Mouse (Mus musculus) kidney, embryonic 15.5 days (tissue): ENCODE measurements around the gene Disp3. TPM values are rescaled to one million over a fixed set of nuclear protein-coding genes. Genes with fewer than 3 reads are reported as not detected.
A peak's percentile ranks its signal among the peaks of the same experiment; 100 is the strongest.

Source experiments
- ATAC-seq: fragments of 200-750 bp; cut with Nextera tagmentation; replicated peaks from 2 replicates; pipeline ENCODE4 v1.8.0; 2017; ENCODE audit warnings: moderate TSS enrichment; ENCODE audit not compliant: low FRiP score
- H3K27ac ChIP-seq: fragments of 300-500 bp; sonication (generic); 2 replicates; pipeline ENCODE4 v1.5.1; 2015; ENCODE audit warnings: mild to moderate bottlenecking, inconsistent platforms
- H3K27me3 ChIP-seq: fragments of 300-500 bp; sonication (generic); 2 replicates; pipeline ENCODE4 v1.6.1; 2015; ENCODE audit warnings: inconsistent platforms
- H3K36me3 ChIP-seq: fragments of 300-500 bp; sonication (generic); 2 replicates; pipeline ENCODE4 v1.6.1; 2015; ENCODE audit warnings: inconsistent platforms
- H3K4me1 ChIP-seq: fragments of 300-500 bp; sonication (generic); 2 replicates; pipeline ENCODE4 v1.6.1; 2015; ENCODE audit warnings: inconsistent platforms
- H3K4me2 ChIP-seq: fragments of 300-500 bp; sonication (generic); 2 replicates; pipeline ENCODE4 v1.6.1; 2015; ENCODE audit warnings: moderate library complexity, mild to moderate bottlenecking, inconsistent platforms
- H3K4me3 ChIP-seq: fragments of 300-500 bp; sonication (generic); replicated peaks from 2 replicates; pipeline ENCODE4 v1.5.1; 2015; ENCODE audit warnings: mild to moderate bottlenecking, inconsistent platforms
- H3K9ac ChIP-seq: fragments of 300-500 bp; sonication (generic); 2 replicates; pipeline ENCODE4 v1.6.1; 2015; ENCODE audit warnings: mild to moderate bottlenecking, inconsistent platforms
- H3K9me3 ChIP-seq: fragments of 300-500 bp; sonication (generic); replicated peaks from 2 replicates; pipeline ENCODE4 v1.6.1; 2016; ENCODE audit warnings: inconsistent platforms
- WGBS: fragments of 180-500 bp; shearing (Covaris S2); methylation state at CpG from one replicate; pipeline ENCODE4 v1.1.7; 2015; ENCODE audit warnings: mixed read lengths; 5-methylcytosine and 5-hydroxymethylcytosine counted together
- polyA plus RNA-seq: library from polyadenylated mRNA; unstranded; fragments of >200 nt; fragmentation: Nextera tagmentation; extraction: Ambion mirVana; gene quantifications from 2 replicates; pipeline ENCODE4 v1.2.1, GENCODE M21; 2015

Disp3 gene
- polyA plus RNA-seq, 1 experiment from 2014 or later, result 0.19 TPM

GRCm38 (mm10) chr4:148238919-148239318, 48.8 kb downstream of the Disp3 start:
- no peak overlapping the region for H3K4me2 ChIP-seq
- H3K4me1 ChIP-seq, result 0 out of 2 replicates have a peak, but pooled peaks cover 5% of the 10 kb centered on the region
- no peak overlapping the region for H3K4me3 ChIP-seq
- WGBS, result 61% methylated on average over 6 of the region's 6 CpGs
- no peak overlapping the region for H3K9ac ChIP-seq
- no peaks in the 10 kb centered on the region for H3K27me3 ChIP-seq
- H3K27ac ChIP-seq, result no peak overlapping the region
- H3K36me3 ChIP-seq, result no peaks in the 10 kb centered on the region
- no peak for ATAC-seq
- no peaks in the 10 kb centered on the region for H3K9me3 ChIP-seq

- no peaks in the 10 kb centered on the region for H3K9me3 ChIP-seq
- H3K27ac ChIP-seq, result no peak overlapping the region
- H3K27me3 ChIP-seq, result no peaks in the 10 kb centered on the region
- no peak overlapping the region for H3K4me2 ChIP-seq
- WGBS, result 37% methylated on average over 9 of the region's 9 CpGs
- no peak overlapping the region for H3K4me3 ChIP-seq
- peak; percentile 49; the same call in 1 of the 2 replicates for ATAC-seq
- no peaks in the 10 kb centered on the region for H3K36me3 ChIP-seq
- H3K4me1 ChIP-seq, result 0 out of 2 replicates have a peak, but pooled peaks cover 5% of the 10 kb centered on the region
- no peak overlapping the region for H3K9ac ChIP-seq
Measured at GRCm38 (mm10) chr4:148238218-148238617, 49.5 kb downstream of the Disp3 start.

- Histone ChIP-seq H3K27ac (no peak overlapping the region), H3K9ac (no peak overlapping the region), H3K4me1 (0 out of 2 replicates have a peak, but pooled peaks cover 5% of the 10 kb centered on the region), H3K9me3 (no peaks in the 10 kb centered on the region), H3K4me3 (no peak overlapping the region), H3K4me2 (no peak overlapping the region), H3K27me3 (no peaks in the 10 kb centered on the region), H3K36me3 (no peaks in the 10 kb centered on the region)
- 79% methylated on average over 8 of the region's 8 CpGs for WGBS
- ATAC-seq, result no peak
Measured at GRCm38 (mm10) chr4:148236664-148237063, 51.1 kb downstream of the Disp3 start.

- 87% methylated on average over 9 of the region's 9 CpGs for WGBS
Measured at GRCm38 (mm10) chr4:148233061-148233460, 54.7 kb downstream of the Disp3 start.

GRCm38 (mm10) chr4:148232615-148233014, 55.1 kb downstream of the Disp3 start:
- no peaks in the 10 kb centered on the region for H3K27me3 ChIP-seq
- 0 out of 2 replicates have a peak, but pooled peaks cover 2% of the 10 kb centered on the region for H3K4me1 ChIP-seq
- H3K27ac ChIP-seq, result no peak overlapping the region
- no peak overlapping the region for H3K4me2 ChIP-seq
- no peak overlapping the region for H3K4me3 ChIP-seq
- no peaks in the 10 kb centered on the region for H3K9me3 ChIP-seq
- WGBS, result 58% methylated on average over 10 of the region's 10 CpGs
- ATAC-seq, result no peak
- H3K36me3 ChIP-seq, result no peaks in the 10 kb centered on the region
- no peak overlapping the region for H3K9ac ChIP-seq

More at GRCm38 (mm10) chr4:148233061-148233460, 54.7 kb downstream of the Disp3 start:
- Histone ChIP-seq H3K27me3 (no peaks in the 10 kb centered on the region), H3K4me1 (0 out of 2 replicates have a peak, but pooled peaks cover 5% of the 10 kb centered on the region), H3K27ac (no peak overlapping the region), H3K4me2 (no peak overlapping the region), H3K9me3 (no peaks in the 10 kb centered on the region), H3K36me3 (no peaks in the 10 kb centered on the region), H3K4me3 (no peak overlapping the region), H3K9ac (no peak overlapping the region)
- ATAC-seq, result no peak

GRCm38 (mm10) chr4:148232124-148232523, 55.6 kb downstream of the Disp3 start:
- Histone ChIP-seq H3K4me3 (no peak overlapping the region), H3K36me3 (no peaks in the 10 kb centered on the region), H3K4me1 (no peaks in the 10 kb centered on the region), H3K9ac (no peak overlapping the region), H3K4me2 (no peak overlapping the region), H3K27me3 (0 out of 2 replicates have a peak, but pooled peaks cover 4% of the 10 kb centered on the region), H3K27ac (no peak overlapping the region), H3K9me3 (no peaks in the 10 kb centered on the region)
- ATAC-seq, result no peak
- 65% methylated on average over 4 of the region's 4 CpGs for WGBS

GRCm38 (mm10) chr4:148229646-148230045, 58.1 kb downstream of the Disp3 start:
- H3K36me3 ChIP-seq, result no peaks in the 10 kb centered on the region
- no peaks in the 10 kb centered on the region for H3K4me1 ChIP-seq
- H3K9me3 ChIP-seq, result no peaks in the 10 kb centered on the region
- ATAC-seq, result peak; percentile 66; the same call in 1 of the 2 replicates
- H3K9ac ChIP-seq, result no peak overlapping the region
- no peak overlapping the region for H3K4me3 ChIP-seq
- WGBS, result 8% methylated on average over 16 of the region's 16 CpGs
- H3K27ac ChIP-seq, result no peak overlapping the region
- no peak overlapping the region for H3K4me2 ChIP-seq
- H3K27me3 ChIP-seq, result 0 out of 2 replicates have a peak, but pooled peaks cover 6% of the 10 kb centered on the region

GRCm38 (mm10) chr4:148222983-148223382, 64.8 kb downstream of the Disp3 start:
- Histone ChIP-seq H3K4me1 (peaks cover 3% of the 10 kb centered on the region; the same call in 1 of the 2 replicates), H3K36me3 (no peaks in the 10 kb centered on the region), H3K27ac (no peak overlapping the region), H3K9me3 (no peaks in the 10 kb centered on the region), H3K27me3 (peaks cover 45% of the 10 kb centered on the region), H3K4me3 (no peak overlapping the region), H3K4me2 (no peak overlapping the region), H3K9ac (no peak overlapping the region)
- 31% methylated on average over 10 of the region's 10 CpGs for WGBS
- ATAC-seq, result peak; percentile 69; the same call in 1 of the 2 replicates

GRCm38 (mm10) chr4:148220656-148221055, 67.1 kb downstream of the Disp3 start:
- Histone ChIP-seq H3K27me3 (peaks cover 42% of the 10 kb centered on the region), H3K9me3 (no peaks in the 10 kb centered on the region), H3K4me3 (no peak overlapping the region), H3K36me3 (no peaks in the 10 kb centered on the region), H3K27ac (no peak overlapping the region), H3K9ac (no peak overlapping the region), H3K4me2 (no peak overlapping the region), H3K4me1 (peaks cover 5% of the 10 kb centered on the region; the same call in 1 of the 2 replicates)
- no peak for ATAC-seq
- 5% methylated on average over 10 of the region's 10 CpGs for WGBS

- Histone ChIP-seq H3K9me3 (no peaks in the 10 kb centered on the region), H3K36me3 (no peaks in the 10 kb centered on the region), H3K27ac (no peak overlapping the region), H3K4me3 (no peak overlapping the region), H3K9ac (no peak overlapping the region), H3K4me2 (no peak overlapping the region), H3K4me1 (peaks cover 5% of the 10 kb centered on the region; the same call in 1 of the 2 replicates), H3K27me3 (peaks cover 50% of the 10 kb centered on the region)
- WGBS, result 7% methylated on average over 10 of the region's 10 CpGs
- ATAC-seq, result no peak
Measured at GRCm38 (mm10) chr4:148218238-148218637, 69.5 kb downstream of the Disp3 start.

GRCm38 (mm10) chr4:148215264-148215900, 72.4 kb downstream of the Disp3 start:
- ATAC-seq, result peak; percentile 52; the same call in 1 of the 2 replicates

GRCm38 (mm10) chr4:148214460-148215136, 73.2 kb downstream of the Disp3 start:
- H3K4me3 ChIP-seq, result no peak overlapping the region
- H3K27me3 ChIP-seq, result peaks cover 24% of the 10 kb centered on the region
- H3K9ac ChIP-seq, result no peak overlapping the region
- WGBS, result 49% methylated on average over 5 of the region's 5 CpGs
- peaks cover 5% of the 10 kb centered on the region; the same call in 1 of the 2 replicates for H3K4me1 ChIP-seq
- H3K36me3 ChIP-seq, result no peaks in the 10 kb centered on the region
- no peak overlapping the region for H3K4me2 ChIP-seq
- no peak for ATAC-seq
- H3K27ac ChIP-seq, result no peak overlapping the region
- no peaks in the 10 kb centered on the region for H3K9me3 ChIP-seq

More at GRCm38 (mm10) chr4:148215264-148215900, 72.4 kb downstream of the Disp3 start:
- peaks cover 32% of the 10 kb centered on the region for H3K27me3 ChIP-seq
- H3K4me1 ChIP-seq, result peaks cover 5% of the 10 kb centered on the region; the same call in 1 of the 2 replicates
- 26% methylated on average over 11 of the region's 11 CpGs for WGBS
- H3K4me3 ChIP-seq, result no peak overlapping the region
- H3K27ac ChIP-seq, result no peak overlapping the region
- H3K9me3 ChIP-seq, result no peaks in the 10 kb centered on the region
- H3K36me3 ChIP-seq, result no peaks in the 10 kb centered on the region
- no peak overlapping the region for H3K9ac ChIP-seq
- H3K4me2 ChIP-seq, result no peak overlapping the region
